Mouse (Mus musculus) MEL (cell line): ENCODE results near the gene Nutf2. TPM values are rescaled to one million over a fixed set of nuclear protein-coding genes. Genes with fewer than 3 reads are reported as not detected.
A peak's percentile ranks its signal among the peaks of the same experiment; 100 is the strongest.
"Not testable (repeated sequence)": the region's sequence is repeated elsewhere in the genome, so short reads cannot be mapped to it uniquely, and the experiment has no call there.

Experiments used
- DNase-seq: peaks from one replicate; pipeline ENCODE4 v3.0.0; 2011; ENCODE audit warnings: low read depth, low spot score
- H3K27ac ChIP-seq: 2 replicates; pipeline ENCODE4 v1.5.1; 2012; ENCODE audit warnings: low read depth, mild to moderate bottlenecking, control low read depth, low read length, moderate library complexity; ENCODE audit not compliant: control insufficient read depth
- H3K27me3 ChIP-seq, 2 experiments: fragments of 150-350 bp in 1 of 2; sonication (generic) in 1 of 2; 2 replicates each; pipeline ENCODE4 v1.6.1; 2012; ENCODE audit warnings: low read length in 2 of 2, mild to moderate bottlenecking in 2 of 2, improper control_type of control experiment in 1 of 2, moderate library complexity in 1 of 2; ENCODE audit not compliant: insufficient read depth in 2 of 2, control insufficient read depth in 1 of 2
- H3K36me3 ChIP-seq, 2 experiments: 2 replicates each; pipeline ENCODE4 v1.6.1; 2012 to 2014; ENCODE audit warnings: low read length in 2 of 2, improper control_type of control experiment in 1 of 2, inconsistent platforms in 1 of 2, mild to moderate bottlenecking in 1 of 2; ENCODE audit not compliant: insufficient read depth in 2 of 2, control insufficient read depth in 1 of 2
- H3K4me1 ChIP-seq, 2 experiments: fragments of 150-350 bp in 1 of 2; sonication (generic) in 1 of 2; 2 replicates each; pipeline ENCODE4 v1.6.1; 2012; ENCODE audit warnings: low read length in 2 of 2, improper control_type of control experiment in 1 of 2, mild to moderate bottlenecking in 1 of 2; ENCODE audit not compliant: insufficient read depth in 2 of 2, control insufficient read depth in 1 of 2
- H3K4me3 ChIP-seq, 2 experiments: fragments of 150-350 bp in 1 of 2; sonication (generic) in 1 of 2; 2 replicates each; pipeline ENCODE4 v1.5.1; 2012; ENCODE audit warnings: low read depth in 2 of 2, low read length in 2 of 2, mild to moderate bottlenecking in 2 of 2, moderate library complexity in 2 of 2, control low read depth in 1 of 2, improper control_type of control experiment in 1 of 2; ENCODE audit not compliant: control insufficient read depth in 1 of 2, insufficient read depth in 1 of 2
- H3K79me2 ChIP-seq: 2 replicates; pipeline ENCODE4 v1.6.1; 2012; ENCODE audit warnings: mild to moderate bottlenecking, low read length, moderate library complexity; ENCODE audit not compliant: control insufficient read depth, poor library complexity, insufficient read depth
- H3K9ac ChIP-seq: 2 replicates; pipeline ENCODE4 v1.6.1; 2012; ENCODE audit warnings: low read depth, mild to moderate bottlenecking, control low read depth, low read length, moderate library complexity; ENCODE audit not compliant: control insufficient read depth, poor library complexity, severe bottlenecking
- H3K9me3 ChIP-seq: fragments of 150-350 bp; sonication (generic); replicated peaks from 2 replicates; pipeline ENCODE4 v1.6.1; 2012; ENCODE audit warnings: mild to moderate bottlenecking, low read length, improper control_type of control experiment, moderate library complexity; ENCODE audit not compliant: insufficient read depth
- BHLHE40 ChIP-seq: IDR thresholded peaks from 2 replicates; pipeline ENCODE4 v1.6.1; 2012; ENCODE audit warnings: low read depth, mild to moderate bottlenecking, inconsistent platforms, low read length, improper control_type of control experiment, borderline replicate concordance
- CHD1 ChIP-seq: IDR thresholded peaks from 2 replicates; pipeline ENCODE4 v1.6.1; 2012; ENCODE audit warnings: low read depth, mild to moderate bottlenecking, inconsistent platforms, low read length, improper control_type of control experiment
- CHD2 ChIP-seq: IDR thresholded peaks from 2 replicates; pipeline ENCODE4 v1.6.1; 2011; ENCODE audit warnings: low read length, improper control_type of control experiment
- E2F4 ChIP-seq: IDR thresholded peaks from 2 replicates; pipeline ENCODE4 v1.6.1; 2011; ENCODE audit warnings: low read depth, low read length, improper control_type of control experiment, borderline replicate concordance
- ELF1 ChIP-seq: IDR thresholded peaks from 2 replicates; pipeline ENCODE4 v1.6.1; 2014; ENCODE audit warnings: low read depth, mild to moderate bottlenecking, inconsistent platforms, low read length, improper control_type of control experiment, moderate library complexity
- ETS1 ChIP-seq: IDR thresholded peaks from 2 replicates; pipeline ENCODE4 v1.6.1; 2012; ENCODE audit warnings: low read depth, mild to moderate bottlenecking, inconsistent platforms, low read length, improper control_type of control experiment, moderate library complexity
- GABPA ChIP-seq: IDR thresholded peaks from 2 replicates; pipeline ENCODE4 v1.6.1; 2012; ENCODE audit warnings: low read depth, mild to moderate bottlenecking, inconsistent platforms, low read length, improper control_type of control experiment, moderate library complexity
- GATA1 ChIP-seq: IDR thresholded peaks from 2 replicates; pipeline ENCODE4 v1.6.1; 2011; ENCODE audit warnings: low read depth, low read length, improper control_type of control experiment
- HCFC1 ChIP-seq: IDR thresholded peaks from 2 replicates; pipeline ENCODE4 v1.6.1; 2012; ENCODE audit warnings: low read depth, mild to moderate bottlenecking, inconsistent platforms, low read length, improper control_type of control experiment, moderate library complexity
- KAT2A ChIP-seq: conservative IDR thresholded peaks from 2 replicates; pipeline ENCODE4 v1.6.1; 2012; ENCODE audit warnings: low read depth, low read length, improper control_type of control experiment, inconsistent platforms
- MAFK ChIP-seq: IDR thresholded peaks from 2 replicates; pipeline ENCODE4 v1.6.1; 2011; ENCODE audit warnings: low read depth, mild to moderate bottlenecking, low read length, improper control_type of control experiment, borderline replicate concordance
- MAX ChIP-seq: IDR thresholded peaks from 2 replicates; pipeline ENCODE4 v1.6.1; 2011; ENCODE audit warnings: low read length, improper control_type of control experiment
- MEF2A ChIP-seq: IDR thresholded peaks from 2 replicates; pipeline ENCODE4 v1.6.1; 2014; ENCODE audit warnings: low read depth, mild to moderate bottlenecking, inconsistent platforms, low read length, improper control_type of control experiment; ENCODE audit not compliant: poor library complexity, insufficient replicate concordance, severe bottlenecking; ENCODE audit errors: extremely low read depth
- MXI1 ChIP-seq: IDR thresholded peaks from 2 replicates; pipeline ENCODE4 v1.6.1; 2011; ENCODE audit warnings: mild to moderate bottlenecking, low read depth, low read length, improper control_type of control experiment
- MYB ChIP-seq: IDR thresholded peaks from 2 replicates; pipeline ENCODE4 v1.6.1; 2011; ENCODE audit warnings: mild to moderate bottlenecking, low read depth, low read length, improper control_type of control experiment
- MYC ChIP-seq: IDR thresholded peaks from 2 replicates; pipeline ENCODE4 v1.6.1; 2011; ENCODE audit warnings: low read depth, mild to moderate bottlenecking, low read length, improper control_type of control experiment, moderate library complexity
- NELFE ChIP-seq: IDR thresholded peaks from 2 replicates; pipeline ENCODE4 v1.6.1; 2011; ENCODE audit warnings: low read depth, low read length, improper control_type of control experiment
- NRF1 ChIP-seq: IDR thresholded peaks from 2 replicates; pipeline ENCODE4 v1.6.1; 2014; ENCODE audit warnings: low read depth, mild to moderate bottlenecking, inconsistent platforms, low read length, improper control_type of control experiment, moderate library complexity; ENCODE audit not compliant: poor library complexity, insufficient read depth, severe bottlenecking
- POLR2AphosphoS2 ChIP-seq: IDR thresholded peaks from 2 replicates; pipeline ENCODE4 v1.6.1; 2011; ENCODE audit warnings: low read length, improper control_type of control experiment
- POLR2AphosphoS5 ChIP-seq: IDR thresholded peaks from 2 replicates; pipeline ENCODE4 v1.6.1; 2012; ENCODE audit warnings: low read depth, borderline replicate concordance, mild to moderate bottlenecking, inconsistent platforms, low read length, moderate library complexity, mixed read lengths
- RAD21 ChIP-seq: IDR thresholded peaks from 2 replicates; pipeline ENCODE4 v1.6.1; 2011; ENCODE audit warnings: mild to moderate bottlenecking, low read depth, low read length, improper control_type of control experiment
- SIN3A ChIP-seq: IDR thresholded peaks from 2 replicates; pipeline ENCODE4 v1.6.1; 2012; ENCODE audit warnings: low read length, improper control_type of control experiment, inconsistent platforms
- SMC3 ChIP-seq: IDR thresholded peaks from 2 replicates; pipeline ENCODE4 v1.6.1; 2011; ENCODE audit warnings: low read depth, low read length, improper control_type of control experiment
- TAL1 ChIP-seq: IDR thresholded peaks from 2 replicates; pipeline ENCODE4 v1.6.1; 2012; ENCODE audit warnings: mild to moderate bottlenecking, inconsistent platforms, low read length, moderate library complexity, mixed read lengths
- TBP ChIP-seq: IDR thresholded peaks from 2 replicates; pipeline ENCODE4 v1.8.0; 2011; ENCODE audit warnings: low read depth, low read length, improper control_type of control experiment
- TCF12 ChIP-seq: IDR thresholded peaks from 2 replicates; pipeline ENCODE4 v1.6.1; 2014; ENCODE audit warnings: low read depth, mild to moderate bottlenecking, inconsistent platforms, low read length, improper control_type of control experiment, moderate library complexity
- UBTF ChIP-seq: IDR thresholded peaks from 2 replicates; pipeline ENCODE4 v1.6.1; 2012; ENCODE audit warnings: low read depth, mild to moderate bottlenecking, inconsistent platforms, low read length, improper control_type of control experiment, moderate library complexity, borderline replicate concordance; ENCODE audit not compliant: insufficient read depth
- USF1 ChIP-seq: IDR thresholded peaks from 2 replicates; pipeline ENCODE4 v1.6.1; 2014; ENCODE audit warnings: low read depth, mild to moderate bottlenecking, inconsistent platforms, low read length, improper control_type of control experiment, moderate library complexity
- ZC3H11A ChIP-seq: IDR thresholded peaks from 2 replicates; pipeline ENCODE4 v1.6.1; 2012; ENCODE audit warnings: low read depth, mild to moderate bottlenecking, inconsistent platforms, low read length, improper control_type of control experiment
- ZKSCAN1 ChIP-seq: IDR thresholded peaks from 2 replicates; pipeline ENCODE4 v1.6.1; 2012; ENCODE audit warnings: low read depth, mild to moderate bottlenecking, inconsistent platforms, low read length, improper control_type of control experiment, moderate library complexity
- ZMIZ1 ChIP-seq: IDR thresholded peaks from 2 replicates; pipeline ENCODE4 v1.6.1; 2012; ENCODE audit warnings: low read depth, mild to moderate bottlenecking, inconsistent platforms, low read length, improper control_type of control experiment, moderate library complexity
- ZNF384 ChIP-seq: IDR thresholded peaks from 2 replicates; pipeline ENCODE4 v1.6.1; 2012; ENCODE audit warnings: low read depth, mild to moderate bottlenecking, inconsistent platforms, low read length, improper control_type of control experiment
- polyA plus RNA-seq, 2 experiments: library from polyadenylated mRNA; stranded (reverse) in 1 of 2; unstranded in 1 of 2; fragments of >175 nt in 1 of 2; fragments of >200 nt in 1 of 2; gene quantifications; 2 replicates each; pipeline versions ENCODE4 v1.2.1 to v1.2.4; 2012; ENCODE audit warnings: low replicate concordance in 2 of 2, low read depth in 1 of 2; ENCODE audit not compliant: insufficient read length in 2 of 2, insufficient read depth in 1 of 2, missing spikeins in 1 of 2
- total RNA-seq: library from RNA; depleted of rRNA; stranded (reverse); fragments of 300-350 nt; gene quantifications from 2 replicates; pipeline ENCODE4 v1.2.3, GENCODE M21; 2012

Gene Nutf2
- total and polyA plus RNA-seq, 3 experiments: 28.0 to 167 TPM; not detected in 1

GRCm38 (mm10) chr8:105833740-105834139, 26.6 kb upstream of the Nutf2 start:
- H3K9ac ChIP-seq, H3K27me3 ChIP-seq, H3K9me3 ChIP-seq, DNase-seq, H3K36me3 ChIP-seq, H3K4me3 ChIP-seq, H3K79me2 ChIP-seq, H3K27ac ChIP-seq, H3K4me1 ChIP-seq: not testable (repeated sequence)
- TF ChIP-seq TAL1 (peak; percentile 19; the same call in 1 of the 2 replicates), ETS1 (peak; percentile 70)

GRCm38 (mm10) chr8:105835318-105835717, 25.1 kb upstream of the Nutf2 start:
- no peaks in the 10 kb centered on the region for H3K79me2 ChIP-seq
- DNase-seq: peak; percentile 73
- H3K9ac ChIP-seq: no peak overlapping the region
- no peak overlapping the region for H3K27ac ChIP-seq
- H3K36me3 ChIP-seq: no peaks in the 10 kb centered on the region
- H3K4me3 ChIP-seq: no peak overlapping the region
- no peaks in the 10 kb centered on the region for H3K9me3 ChIP-seq
- H3K27me3 ChIP-seq: no peaks in the 10 kb centered on the region
- H3K4me1 ChIP-seq: 0 out of 4 replicates have a peak, but pooled peaks cover 0 to 8% of the 10 kb centered on the region in 2 experiments
- peak; percentile 75 for TF ChIP-seq SMC3
- TF ChIP-seq ZKSCAN1: no peak
- TF ChIP-seq MXI1: no peak
- no peak for TF ChIP-seq POLR2AphosphoS5
- no peak for TF ChIP-seq TAL1
- TF ChIP-seq E2F4: no peak
- TF ChIP-seq MYB: no peak
- no peak for TF ChIP-seq KAT2A
- no peak for TF ChIP-seq CHD2
- TF ChIP-seq HCFC1: no peak
- TF ChIP-seq ETS1: no peak
- TF ChIP-seq NELFE: no peak
- TF ChIP-seq UBTF: no peak
- TF ChIP-seq TCF12: no peak
- no peak for TF ChIP-seq POLR2AphosphoS2
- TF ChIP-seq MAFK: no peak
- TF ChIP-seq TBP: no peak
- no peak for TF ChIP-seq CHD1
- TF ChIP-seq MAX: no peak
- TF ChIP-seq RAD21: peak; percentile 64
- TF ChIP-seq MEF2A: no peak
- no peak for TF ChIP-seq GATA1
- no peak for TF ChIP-seq GABPA
- TF ChIP-seq ZC3H11A: peak; percentile 41
- TF ChIP-seq MYC: no peak
- TF ChIP-seq USF1: no peak
- TF ChIP-seq ZMIZ1: no peak
- TF ChIP-seq SIN3A: no peak
- TF ChIP-seq ELF1: peak; percentile 75
- no peak for TF ChIP-seq BHLHE40
- no peak for TF ChIP-seq NRF1
- 0 out of 2 replicates have a peak, but pooled peaks have one; percentile 44 for TF ChIP-seq ZNF384
